Mouse (Mus musculus): Measurements from ENCODE around the gene Enkd1.

Enkd1 gene

GRCm38 (mm10) chr8:105702001-105702401, 6.0 kb downstream of the Enkd1 start:
- no peak for DNase-seq (ENCODE audit: low read depth, low spot score)

DNA sequence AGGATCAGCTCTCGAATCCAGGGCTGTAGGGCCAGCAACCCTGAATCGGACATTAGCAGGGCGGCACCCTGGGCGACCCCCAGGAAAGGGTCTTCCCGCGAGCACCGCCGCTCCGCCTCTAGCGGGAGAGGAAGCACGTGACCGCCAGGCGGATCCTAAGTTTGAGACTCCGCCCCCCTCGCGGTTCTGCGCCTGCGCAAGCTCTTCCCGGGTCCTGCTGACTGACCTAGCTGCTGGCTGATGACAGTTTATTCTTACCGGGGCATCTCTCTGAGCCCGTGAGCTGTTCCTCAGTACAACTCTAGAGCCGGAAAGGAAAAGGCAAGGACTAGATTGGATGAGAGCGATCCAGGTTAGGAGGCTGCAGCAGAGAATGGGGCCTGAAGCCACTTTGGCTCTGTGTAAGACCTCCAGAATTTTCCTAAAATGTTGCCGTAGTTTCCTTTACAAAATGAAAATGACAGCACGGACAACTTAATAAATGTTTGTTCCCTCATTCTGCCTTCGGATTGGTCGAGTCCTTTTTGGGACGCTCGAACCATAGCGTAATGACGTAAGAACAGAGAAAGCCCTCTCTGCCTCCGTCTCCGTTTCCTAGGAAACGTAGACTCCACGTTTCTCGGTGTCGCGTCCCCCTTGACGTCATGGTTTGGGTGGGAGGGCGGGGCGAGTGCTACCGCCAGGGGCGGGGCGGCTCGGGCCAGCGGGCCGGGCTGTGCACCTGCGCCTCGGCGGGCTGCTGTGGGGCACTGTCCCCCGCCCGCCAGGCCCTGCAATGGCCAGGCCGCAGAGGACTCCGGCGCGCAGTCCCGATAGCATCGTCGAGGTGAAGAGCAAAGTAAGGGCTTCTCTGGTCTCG, 6.8 kb downstream of the Enkd1 start, which contains the start of the genes Acd and Pard6a:
Gene Acd (minus strand): TSS at position 137 of the 859 bp plus-strand sequence.
Gene Pard6a (plus strand): TSS at position 183 of the 859 bp plus-strand sequence.
- DNase-seq (ENCODE audit: low read depth, low spot score) = peak; percentile 96

DNA sequence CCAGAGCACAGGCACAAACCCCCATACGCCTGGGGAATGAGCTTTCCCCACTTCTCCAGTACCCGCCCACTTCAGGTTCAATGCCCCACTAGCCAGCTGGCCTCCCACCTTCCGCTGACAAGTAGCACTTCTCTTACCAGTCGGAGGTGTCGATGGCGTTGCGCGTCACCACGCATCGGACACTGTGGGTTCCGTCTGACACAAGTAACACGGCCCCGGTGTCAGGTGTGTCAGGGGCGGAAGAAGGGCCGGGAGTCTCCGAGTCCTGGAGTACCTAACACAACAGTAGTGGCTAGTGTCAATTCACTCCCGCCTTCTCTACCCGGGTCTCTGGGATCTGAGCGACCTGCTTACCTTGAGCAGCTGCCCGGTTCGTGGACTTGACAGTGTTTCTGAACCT, 7.4 kb downstream of the Enkd1 start:
- peak; percentile 79 for DNase-seq (ENCODE audit: low read depth, low spot score)

- DNase-seq (ENCODE audit: low read depth, low spot score) = no peak
These were observed 8.4 kb downstream of the Enkd1 start for GRCm38 (mm10) chr8:105699488-105700215.

DNA sequence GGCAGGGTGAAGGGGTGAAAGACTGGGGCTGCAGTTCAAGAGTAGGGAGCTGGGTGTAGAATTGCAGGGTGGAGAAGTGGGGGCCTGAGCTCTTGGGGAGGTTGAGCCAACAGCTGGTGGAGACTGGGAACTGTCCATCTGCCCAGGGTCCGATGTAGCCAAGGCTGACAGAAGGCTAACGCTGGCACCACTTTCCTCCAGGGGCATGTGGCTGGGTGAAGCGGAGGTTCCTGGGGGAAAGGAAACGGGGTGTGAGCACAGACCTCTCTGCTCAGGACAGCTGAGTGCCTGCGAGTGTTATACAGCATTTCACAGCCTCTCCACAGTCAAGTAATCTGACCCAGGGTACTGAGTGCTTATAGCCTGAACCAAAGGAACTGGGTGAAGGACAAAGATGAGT, 9.3 kb downstream of the Enkd1 start:
- DNase-seq (ENCODE audit: low read depth, low spot score) = no peak

- DNase-seq (ENCODE audit: low read depth, low spot score) = no peak
These were observed 10.7 kb downstream of the Enkd1 start for GRCm38 (mm10) chr8:105697196-105697780.

GRCm38 (mm10) chr8:105695080-105695780, 12.8 kb downstream of the Enkd1 start:
- no peak for DNase-seq (ENCODE audit: low read depth, low spot score)

DNA sequence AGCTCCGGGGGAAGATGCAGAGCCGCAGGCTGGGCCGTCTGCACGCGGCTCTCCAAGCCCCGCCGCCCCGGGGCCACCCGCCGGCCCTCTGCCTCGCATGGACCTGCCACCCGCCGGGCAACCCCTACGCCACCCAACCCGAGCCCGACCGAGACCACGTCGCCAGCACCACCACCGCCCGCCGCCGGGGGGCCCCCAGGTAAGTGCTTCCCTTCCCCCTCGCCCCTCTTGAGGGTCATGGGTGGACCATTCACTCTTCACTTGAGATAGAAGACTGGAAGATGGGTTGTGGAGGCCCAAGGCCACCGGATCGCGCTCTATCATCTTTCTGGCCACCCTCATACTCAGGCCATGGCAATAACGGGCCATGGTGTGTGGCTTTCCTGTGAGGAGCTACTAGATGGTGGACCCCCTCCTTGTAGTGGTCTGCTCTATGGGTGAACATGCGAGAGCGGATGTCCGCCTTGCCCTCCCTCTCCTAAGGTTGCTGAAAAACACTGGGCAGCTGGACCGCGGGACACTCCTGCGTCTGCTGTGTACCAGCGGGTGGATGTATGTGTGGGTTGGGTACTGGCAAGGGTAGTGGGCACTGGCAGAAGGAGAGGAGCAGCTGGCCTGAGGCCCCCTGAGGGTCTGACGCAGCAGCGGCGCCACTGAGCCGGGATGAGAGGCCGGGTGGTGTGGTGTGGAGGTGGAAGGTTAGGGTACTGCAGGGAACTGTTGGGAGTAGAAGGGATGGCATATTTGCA, 13.8 kb downstream of the Enkd1 start:
- no peak for DNase-seq (ENCODE audit: low read depth, low spot score)

DNA sequence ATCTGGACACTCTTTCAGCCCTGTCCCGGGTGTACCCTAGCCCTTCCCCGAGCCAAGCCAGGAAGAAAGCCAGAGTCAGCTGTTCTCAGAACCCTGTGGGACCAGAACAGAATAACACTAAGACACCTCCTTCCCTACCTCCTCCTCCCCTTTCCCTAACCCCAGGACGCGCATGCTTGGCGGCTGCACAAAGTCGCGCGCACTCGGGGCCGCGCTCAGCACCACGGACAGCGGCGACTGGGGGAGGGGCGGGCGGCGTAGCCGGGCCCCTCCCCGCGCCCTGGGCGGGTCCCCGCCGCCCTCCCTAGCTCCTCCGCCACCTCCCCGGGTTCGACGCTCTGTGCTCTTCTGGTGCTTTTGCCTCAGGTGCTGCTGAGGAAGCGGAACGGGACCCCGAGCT, 14.4 kb downstream of the Enkd1 start:
- no peak for DNase-seq (ENCODE audit: low read depth, low spot score)

DNA sequence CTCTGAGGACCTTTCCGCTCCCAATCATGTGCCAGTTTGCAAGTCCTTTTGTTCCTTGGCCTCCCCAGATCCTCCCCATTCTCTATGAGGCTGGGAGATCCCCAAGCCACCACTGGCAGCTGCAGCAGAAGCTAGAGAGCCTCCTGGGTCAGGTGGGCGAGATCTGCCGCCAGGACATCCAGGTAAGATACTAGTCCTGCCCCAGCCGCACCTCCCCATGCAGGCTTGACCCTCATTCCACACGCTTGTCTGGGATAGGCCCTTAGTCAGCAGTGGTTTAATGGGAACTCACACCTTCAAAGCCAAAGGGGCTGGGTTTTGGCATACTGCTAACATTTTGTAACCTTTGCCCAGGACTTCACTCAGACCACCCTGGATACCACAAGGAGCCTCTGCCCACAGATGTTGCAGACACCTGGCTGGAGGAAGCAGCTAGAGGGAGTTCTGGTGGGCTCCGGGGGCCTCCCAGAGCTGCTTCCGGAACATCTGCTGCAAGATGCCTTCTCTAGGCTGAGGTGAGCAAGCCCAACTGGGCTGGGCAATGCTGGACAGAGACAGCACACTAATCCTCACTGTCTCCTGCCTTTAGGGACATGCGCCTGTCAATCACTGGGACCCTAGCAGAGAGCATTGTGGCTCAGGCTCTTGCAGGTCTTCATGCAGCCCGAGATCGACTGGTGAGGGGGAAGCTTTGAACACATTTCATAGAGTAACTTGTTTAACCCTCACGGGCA, 15.4 kb downstream of the Enkd1 start:
- DNase-seq (ENCODE audit: low read depth, low spot score) = no peak

GRCm38 (mm10) chr8:105690978-105691377, 17.0 kb downstream of the Enkd1 start:
- DNase-seq (ENCODE audit: low read depth, low spot score) = no peak

DNA sequence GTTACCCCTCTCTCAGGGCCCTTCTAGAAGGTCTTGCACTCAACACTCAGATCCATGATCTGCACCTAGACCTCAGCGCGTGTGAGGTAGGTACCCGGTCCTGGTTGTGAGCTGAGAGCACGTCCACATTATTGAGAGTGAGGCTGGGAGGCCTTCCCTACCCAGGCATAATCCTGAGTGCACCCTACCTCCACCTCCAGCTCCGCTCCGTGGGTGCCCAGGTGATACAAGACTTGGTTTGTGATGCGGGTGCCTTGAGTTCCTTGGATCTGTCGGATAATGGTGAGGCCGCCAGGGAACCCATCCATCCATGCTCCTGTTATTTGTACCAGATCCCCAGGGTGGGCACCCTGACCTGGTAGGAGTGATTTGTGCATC, 18.0 kb downstream of the Enkd1 start:
- DNase-seq (ENCODE audit: low read depth, low spot score) = no peak

DNA sequence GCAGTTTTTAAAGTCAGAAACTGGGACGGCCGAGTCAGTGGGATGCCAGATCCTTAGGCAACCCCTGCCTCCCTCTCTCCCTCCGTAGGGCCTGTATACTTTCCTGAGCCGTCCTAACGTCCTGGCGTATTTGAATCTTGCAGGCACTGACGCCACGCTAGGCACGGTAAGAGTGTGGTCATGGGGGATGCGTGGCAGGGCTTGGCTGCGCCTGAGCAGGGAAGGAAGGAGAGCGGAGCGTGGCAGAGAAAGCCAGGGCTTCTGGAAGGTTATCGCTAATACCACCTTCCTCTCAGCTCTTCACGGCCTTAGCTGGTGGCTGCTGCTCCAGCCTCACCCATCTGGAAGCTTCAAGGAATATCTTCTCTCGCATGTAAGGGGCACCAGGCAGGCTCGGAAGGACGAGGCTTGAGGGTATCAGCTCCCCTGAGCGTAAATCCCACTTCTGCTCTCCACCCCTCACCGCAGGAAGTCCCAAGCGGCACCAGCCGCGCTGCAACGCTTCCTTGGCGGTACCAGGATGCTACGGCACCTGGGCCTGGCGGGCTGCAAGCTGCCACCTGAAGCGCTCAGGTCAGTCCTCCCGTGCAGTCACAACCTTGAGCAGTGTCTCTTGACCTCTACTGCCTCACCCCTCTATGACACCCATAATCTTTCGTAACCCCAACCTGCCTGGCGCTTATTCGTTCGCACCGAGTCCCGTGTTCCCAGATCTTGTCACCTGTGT, 18.6 kb downstream of the Enkd1 start:
- DNase-seq (ENCODE audit: low read depth, low spot score) = no peak

DNA sequence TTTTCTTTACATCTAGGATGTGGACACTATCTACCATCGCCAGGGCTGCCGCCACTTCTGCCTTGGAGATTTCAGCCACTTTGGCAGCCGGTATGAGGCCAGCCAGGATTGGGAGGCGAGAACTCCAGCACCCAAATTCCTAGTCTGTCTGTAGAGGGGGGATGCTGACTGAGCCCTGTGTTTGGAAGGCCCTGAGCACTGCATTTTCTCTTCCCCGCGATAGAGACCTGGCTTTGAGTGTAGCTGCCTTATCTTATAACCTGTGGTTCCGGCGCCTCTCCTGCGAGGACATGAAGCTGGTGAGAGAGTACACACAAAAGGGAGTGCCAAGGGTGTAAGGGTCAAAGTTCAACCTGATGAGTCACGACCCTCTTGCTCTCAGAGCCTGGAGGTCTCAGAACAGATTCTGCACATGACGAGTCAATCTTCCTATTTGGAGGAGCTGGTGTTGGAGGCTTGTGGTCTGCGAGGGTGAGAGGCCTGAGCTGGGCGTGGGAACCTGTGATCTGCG, 19.7 kb downstream of the Enkd1 start:
- no peak for DNase-seq (ENCODE audit: low read depth, low spot score)

DNA sequence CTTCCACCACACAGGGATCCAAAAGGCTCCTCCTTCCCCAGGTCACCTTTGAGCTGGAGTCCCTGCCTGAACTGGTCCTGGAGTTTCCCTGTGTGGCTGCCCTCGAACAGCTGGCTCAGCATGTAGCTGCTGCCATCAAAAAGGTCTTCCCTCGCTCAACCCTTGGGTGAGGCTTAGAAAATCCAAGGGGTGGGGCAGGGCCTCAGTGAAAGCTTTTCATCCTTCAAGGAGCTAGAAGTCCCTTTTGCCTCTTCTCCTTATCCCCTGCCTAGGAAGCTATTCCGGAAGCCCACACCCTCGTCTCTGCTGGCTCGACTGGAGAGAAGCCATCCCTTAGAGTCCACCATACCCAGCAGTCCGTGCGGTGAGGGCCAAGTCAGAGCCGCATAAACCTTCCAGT, 20.5 kb downstream of the Enkd1 start:
- DNase-seq (ENCODE audit: low read depth, low spot score) = no peak

DNA sequence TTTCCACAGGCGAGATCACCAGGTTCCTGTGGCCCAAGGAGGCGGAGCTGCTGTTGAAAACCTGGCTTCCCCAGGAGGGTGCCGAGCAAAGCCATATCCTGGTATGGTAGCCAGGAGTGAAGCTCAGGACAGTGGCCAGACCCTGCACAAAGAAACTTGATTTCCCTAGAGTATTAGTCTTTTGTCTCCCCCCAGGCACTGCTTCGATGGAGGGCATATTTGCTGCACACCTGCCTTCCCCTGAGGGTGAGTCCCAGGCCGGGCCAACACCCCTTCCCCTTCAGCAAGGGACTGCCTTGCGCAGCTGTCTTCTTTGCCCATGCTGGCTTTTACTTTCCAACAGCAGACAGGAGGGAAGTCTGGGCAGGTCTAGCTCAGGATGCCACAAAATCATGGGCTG, 21.5 kb downstream of the Enkd1 start:
- no peak for DNase-seq (ENCODE audit: low read depth, low spot score)

- peak; percentile 91 for DNase-seq (ENCODE audit: low read depth, low spot score)
These were observed 22.2 kb downstream of the Enkd1 start, which contains the start of gene Carmil2 for GRCm38 (mm10) chr8:105685796-105686308. Carmil2 (plus strand) TSS chr8:105686274.

GRCm38 (mm10) chr8:105685325-105685724, 22.7 kb downstream of the Enkd1 start:
- no peak for DNase-seq (ENCODE audit: low read depth, low spot score)

DNA sequence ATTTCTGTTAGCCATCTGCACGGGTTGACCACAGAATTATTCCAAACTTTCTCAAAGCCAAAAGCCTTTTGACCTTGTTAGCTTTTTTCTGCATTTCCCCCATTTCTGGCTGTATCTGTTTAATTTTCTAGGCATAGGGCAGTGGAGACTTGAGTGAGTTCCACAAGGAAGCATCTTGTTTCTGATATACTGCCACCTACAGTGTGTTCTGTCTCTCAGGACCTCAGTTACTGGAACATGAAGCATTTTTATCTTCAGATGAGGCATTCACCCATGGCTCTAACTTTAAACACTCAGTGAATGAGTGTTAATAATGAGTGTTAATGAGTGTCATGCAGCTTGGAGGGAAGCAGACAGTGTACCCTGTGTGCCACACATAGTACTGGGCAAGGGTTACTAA, 30.1 kb downstream of the Enkd1 start:
- DNase-seq (ENCODE audit: low read depth, low spot score) = no peak

Data from CD4-positive, CD25-positive, alpha-beta regulatory T cell, adult 2 months (primary cell).